Mouse (Mus musculus): ENCODE measurements at regions not wholly inside any gene's neighbourhood (a gene's known extent, or its start where the extent isn't known, plus 50 kb on each side); places are given as distances from the start of the nearest gene placed in this dataset.

- no peak for ATAC-seq (replicated peaks; ENCODE audit: low FRiP score, low TSS enrichment, poor library complexity, severe bottlenecking)
Measured at GRCm38 (mm10) chr1:75869414-75869813, 323.3 kb downstream of the Slc4a3 start.

GRCm38 (mm10) chr1:75869846-75870245 is 323.8 kb downstream of the Slc4a3 start:
- ATAC-seq (replicated peaks; ENCODE audit: low FRiP score, low TSS enrichment, poor library complexity, severe bottlenecking): no peak

- no peak for ATAC-seq (replicated peaks; ENCODE audit: low FRiP score, low TSS enrichment, poor library complexity, severe bottlenecking)
Measured at GRCm38 (mm10) chr1:75873911-75874310, 327.8 kb downstream of the Slc4a3 start.

- ATAC-seq (replicated peaks; ENCODE audit: low FRiP score, low TSS enrichment, poor library complexity, severe bottlenecking): no peak
Measured at GRCm38 (mm10) chr1:75877209-75877608, 331.1 kb downstream of the Slc4a3 start.

- ATAC-seq (replicated peaks; ENCODE audit: low FRiP score, low TSS enrichment, poor library complexity, severe bottlenecking): no peak
Measured at GRCm38 (mm10) chr1:75885632-75886031, 339.6 kb downstream of the Slc4a3 start.

GRCm38 (mm10) chr1:75888499-75889208 is 342.6 kb downstream of the Slc4a3 start:
- no peak for ATAC-seq (replicated peaks; ENCODE audit: low FRiP score, low TSS enrichment, poor library complexity, severe bottlenecking)

GRCm38 (mm10) chr1:75889847-75890591 is 344.0 kb downstream of the Slc4a3 start:
- ATAC-seq (replicated peaks; ENCODE audit: low FRiP score, low TSS enrichment, poor library complexity, severe bottlenecking): no peak

GRCm38 (mm10) chr1:75890636-75891276 is 344.7 kb downstream of the Slc4a3 start:
- ATAC-seq (replicated peaks; ENCODE audit: low FRiP score, low TSS enrichment, poor library complexity, severe bottlenecking): no peak

- ATAC-seq (replicated peaks; ENCODE audit: low FRiP score, low TSS enrichment, poor library complexity, severe bottlenecking): no peak
Measured at GRCm38 (mm10) chr1:75895550-75895949, 349.5 kb downstream of the Slc4a3 start.

GRCm38 (mm10) chr1:75901146-75901545 is 355.1 kb downstream of the Slc4a3 start:
- ATAC-seq (replicated peaks; ENCODE audit: low FRiP score, low TSS enrichment, poor library complexity, severe bottlenecking): no peak

- ATAC-seq (replicated peaks; ENCODE audit: low FRiP score, low TSS enrichment, poor library complexity, severe bottlenecking): no peak
Measured at GRCm38 (mm10) chr1:75905699-75906470, 359.8 kb downstream of the Slc4a3 start.

GRCm38 (mm10) chr1:75915311-75915710 is 369.2 kb downstream of the Slc4a3 start:
- no peak for ATAC-seq (replicated peaks; ENCODE audit: low FRiP score, low TSS enrichment, poor library complexity, severe bottlenecking)

GRCm38 (mm10) chr1:75916181-75916580 is 370.1 kb downstream of the Slc4a3 start:
- no peak for ATAC-seq (replicated peaks; ENCODE audit: low FRiP score, low TSS enrichment, poor library complexity, severe bottlenecking)

- ATAC-seq (replicated peaks; ENCODE audit: low FRiP score, low TSS enrichment, poor library complexity, severe bottlenecking): no peak
Measured at GRCm38 (mm10) chr1:75919134-75919533, 373.1 kb downstream of the Slc4a3 start.

GRCm38 (mm10) chr1:75925046-75925445 is 379.0 kb downstream of the Slc4a3 start:
- ATAC-seq (replicated peaks; ENCODE audit: low FRiP score, low TSS enrichment, poor library complexity, severe bottlenecking): no peak

GRCm38 (mm10) chr1:75925802-75926201 is 379.7 kb downstream of the Slc4a3 start:
- ATAC-seq (replicated peaks; ENCODE audit: low FRiP score, low TSS enrichment, poor library complexity, severe bottlenecking): no peak

GRCm38 (mm10) chr1:75931852-75932251 is 385.8 kb downstream of the Slc4a3 start:
- no peak for ATAC-seq (replicated peaks; ENCODE audit: low FRiP score, low TSS enrichment, poor library complexity, severe bottlenecking)

GRCm38 (mm10) chr1:75933831-75934230 is 387.8 kb downstream of the Slc4a3 start:
- no peak for ATAC-seq (replicated peaks; ENCODE audit: low FRiP score, low TSS enrichment, poor library complexity, severe bottlenecking)

GRCm38 (mm10) chr1:75934761-75935160 is 388.7 kb downstream of the Slc4a3 start:
- ATAC-seq (replicated peaks; ENCODE audit: low FRiP score, low TSS enrichment, poor library complexity, severe bottlenecking): no peak

- ATAC-seq (replicated peaks; ENCODE audit: low FRiP score, low TSS enrichment, poor library complexity, severe bottlenecking): no peak
Measured at GRCm38 (mm10) chr1:75935866-75936265, 389.8 kb downstream of the Slc4a3 start.

Measured in megakaryocyte-erythroid progenitor cell, adult 5-6 weeks (primary cell).